Mouse (Mus musculus) hindlimb bud, embryonic 11.5 days (tissue): ENCODE measurements at regions not wholly inside any gene's neighbourhood (a gene's known extent, or its start where the extent isn't known, plus 50 kb on each side); places are given as distances from the start of the nearest gene placed in this dataset.

Source experiments
- DNase-seq: peaks from one replicate; pipeline ENCODE4 v3.0.0-alpha.2; 2012; ENCODE audit warnings: low read depth, low spot score; ENCODE audit errors: extremely low spot score

DNA sequence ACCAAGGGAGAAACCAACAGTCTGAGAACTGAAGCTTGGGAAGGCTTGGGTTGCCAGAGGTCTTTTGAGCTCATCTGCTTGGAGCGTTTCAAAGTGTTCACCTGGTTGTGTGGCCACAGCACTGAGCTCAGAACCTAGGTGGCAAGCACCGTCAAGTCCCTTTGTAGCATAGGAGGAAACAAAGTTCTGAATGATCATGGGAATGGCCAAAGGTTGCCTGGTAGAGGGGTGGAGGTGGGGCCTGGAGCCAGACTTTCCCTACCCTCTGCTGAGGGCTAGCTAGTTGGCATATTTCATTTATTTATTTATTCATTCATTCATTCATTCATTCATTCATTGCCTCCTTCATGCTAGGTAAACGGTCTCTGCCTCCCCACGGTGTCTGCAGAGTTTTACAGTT is 134.9 kb upstream of the 1600014C23Rik start:
- no peak for DNase-seq

- DNase-seq, result no peak
These were observed 134.1 kb upstream of the 1600014C23Rik start for GRCm38 (mm10) chr17:45867727-45868126.

- DNase-seq, result no peak
These were observed 133.4 kb upstream of the 1600014C23Rik start for GRCm38 (mm10) chr17:45866876-45867652.

- no peak for DNase-seq
These were observed 132.7 kb upstream of the 1600014C23Rik start for GRCm38 (mm10) chr17:45866346-45866745.

GRCm38 (mm10) chr17:45865944-45866343 is 132.3 kb upstream of the 1600014C23Rik start:
- no peak for DNase-seq

DNA sequence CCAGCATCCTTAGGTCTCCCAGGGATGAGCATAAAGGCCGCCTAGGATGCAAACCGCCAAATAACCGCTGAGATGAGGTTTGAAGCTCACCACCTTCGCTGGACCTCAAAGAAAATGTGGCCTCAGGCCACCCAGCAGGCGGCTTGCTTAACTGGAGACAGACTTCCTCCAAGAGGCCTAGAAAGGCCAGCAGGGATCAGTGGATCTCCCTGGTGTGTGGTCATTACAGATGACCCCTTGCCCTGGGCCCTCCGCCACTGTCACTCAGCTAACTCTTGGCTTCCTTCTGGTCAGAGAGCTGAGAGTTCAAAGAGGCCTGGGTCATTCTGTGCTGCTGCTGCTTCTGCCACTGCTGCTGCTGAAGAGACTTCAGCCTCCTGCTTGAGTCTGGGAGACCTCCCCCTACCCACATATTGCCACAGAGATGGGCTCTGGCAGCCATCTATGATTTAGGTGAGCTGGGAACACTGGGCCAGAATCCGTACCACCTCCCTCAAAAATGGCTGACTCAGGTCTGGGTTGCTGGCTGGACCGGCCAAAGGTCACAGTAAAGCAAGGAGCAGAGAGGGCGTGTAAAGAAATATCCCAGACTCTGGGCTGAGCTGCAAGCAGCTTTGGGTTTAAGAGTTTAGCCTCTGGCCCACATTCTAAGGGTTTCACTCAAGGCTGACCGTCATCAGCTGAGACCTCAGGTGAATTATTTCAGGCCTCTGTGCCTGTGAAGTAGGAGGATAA is 130.0 kb upstream of the 1600014C23Rik start:
- no peak for DNase-seq

- no peak for DNase-seq
These were observed 129.4 kb upstream of the 1600014C23Rik start for GRCm38 (mm10) chr17:45863031-45863430.

- DNase-seq, result no peak
These were observed 125.8 kb upstream of the 1600014C23Rik start for GRCm38 (mm10) chr17:45859441-45859840.

DNA sequence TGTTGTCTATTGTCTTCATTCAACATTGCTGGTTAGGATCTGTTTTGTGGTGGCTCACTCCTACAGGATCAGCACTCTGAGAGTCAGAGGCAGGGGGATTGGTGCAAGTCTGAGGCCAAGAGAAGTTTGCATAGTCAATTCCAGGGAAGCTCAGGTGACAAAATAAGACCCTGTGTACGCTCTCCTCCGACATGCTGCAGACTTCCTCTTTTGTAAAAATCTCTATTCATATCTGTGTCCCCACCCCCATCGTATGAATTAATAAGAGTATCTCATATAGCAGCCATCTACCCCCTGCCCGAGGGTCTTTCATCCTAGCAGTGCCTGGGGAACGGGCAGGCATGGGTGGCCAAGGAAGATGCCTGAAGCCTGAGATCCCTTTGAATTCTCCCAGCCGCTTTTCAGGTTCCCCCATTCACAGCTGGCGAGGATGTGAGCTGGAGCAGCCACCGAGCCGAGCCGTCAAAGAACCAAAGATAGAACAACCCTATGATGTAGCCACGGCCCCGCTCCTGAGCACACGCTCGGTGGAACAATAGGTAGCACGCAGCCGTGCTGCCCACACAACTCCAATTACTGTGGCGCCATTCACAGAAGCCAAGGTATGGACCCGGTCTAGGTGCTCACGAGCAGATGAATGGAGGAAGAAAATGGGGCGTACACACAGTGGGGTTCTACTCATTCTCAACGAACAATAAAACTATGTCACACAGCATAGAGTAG is 120.4 kb upstream of the 1600014C23Rik start:
- no peak for DNase-seq

DNA sequence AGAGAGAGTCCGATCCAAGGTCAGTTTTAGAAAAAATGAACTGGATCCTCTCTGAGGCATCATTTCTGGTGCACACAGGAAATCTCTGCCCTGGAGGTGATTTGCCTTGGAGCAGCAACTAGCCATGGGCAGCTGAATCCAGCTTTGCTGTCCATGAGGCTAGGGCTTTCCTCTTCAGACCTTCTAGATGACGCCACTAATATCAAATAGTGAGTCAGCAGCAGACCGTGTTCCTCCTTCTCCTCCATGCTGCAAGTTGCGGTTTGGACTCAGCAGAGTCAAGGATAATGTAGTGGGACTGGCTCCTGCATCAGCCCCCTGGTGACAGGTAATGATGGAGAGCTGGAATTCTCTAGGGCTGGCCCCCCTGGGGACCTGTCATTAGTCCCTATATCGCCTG is 118.8 kb upstream of the 1600014C23Rik start:
- no peak for DNase-seq

DNA sequence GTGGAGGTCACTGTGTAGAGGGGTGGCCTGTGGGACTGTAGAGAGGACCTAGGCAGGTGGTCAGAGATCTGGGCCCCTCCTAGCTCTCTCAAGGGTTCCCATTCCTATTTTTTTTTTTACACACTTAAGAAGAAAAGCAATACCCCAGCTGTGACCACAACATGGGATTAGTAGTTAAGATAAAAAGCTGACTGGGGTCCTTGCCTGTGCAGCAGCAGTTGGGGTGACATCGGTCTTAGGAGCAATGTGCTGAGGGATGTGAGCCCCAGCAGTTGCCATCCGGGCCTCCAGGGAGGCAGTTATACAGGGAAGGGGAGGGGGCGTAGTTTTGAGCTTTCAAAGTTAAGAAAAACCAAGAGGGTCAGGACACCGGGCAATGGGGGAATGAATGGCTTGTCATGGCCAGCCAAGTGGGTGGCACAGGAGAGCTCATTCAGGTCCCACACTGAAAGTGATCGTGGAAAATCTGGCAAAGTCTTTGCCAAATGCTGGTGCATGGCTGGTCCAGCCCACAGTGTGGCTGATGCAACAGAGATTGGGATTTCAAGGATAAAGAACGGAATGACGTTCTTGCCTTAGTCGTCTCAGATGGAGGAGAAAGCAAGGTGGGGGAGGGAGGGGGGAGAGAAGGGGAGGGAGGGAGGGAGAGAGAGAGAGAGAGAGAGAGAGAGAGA is 118.2 kb upstream of the 1600014C23Rik start:
- no peak for DNase-seq

DNA sequence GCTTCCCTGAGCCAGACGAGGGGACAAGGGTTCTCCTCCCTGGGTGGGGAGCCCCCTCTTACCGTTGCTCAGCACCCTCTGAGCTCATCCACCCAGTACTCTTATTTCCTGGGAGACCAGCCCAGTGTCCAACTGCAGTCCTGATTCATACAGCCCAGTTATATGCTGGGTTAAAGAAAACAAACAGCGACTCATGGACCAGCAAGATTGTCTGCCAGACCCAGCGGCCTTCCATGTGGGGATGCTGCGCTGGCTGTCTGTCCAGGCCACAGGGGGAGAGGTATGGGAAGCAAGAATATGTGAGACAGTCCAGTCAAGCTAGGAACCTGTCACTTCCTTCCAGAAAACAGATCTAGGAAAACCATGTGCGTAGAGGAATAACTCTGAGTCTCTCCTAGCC is 117.3 kb upstream of the 1600014C23Rik start:
- no peak for DNase-seq

DNA sequence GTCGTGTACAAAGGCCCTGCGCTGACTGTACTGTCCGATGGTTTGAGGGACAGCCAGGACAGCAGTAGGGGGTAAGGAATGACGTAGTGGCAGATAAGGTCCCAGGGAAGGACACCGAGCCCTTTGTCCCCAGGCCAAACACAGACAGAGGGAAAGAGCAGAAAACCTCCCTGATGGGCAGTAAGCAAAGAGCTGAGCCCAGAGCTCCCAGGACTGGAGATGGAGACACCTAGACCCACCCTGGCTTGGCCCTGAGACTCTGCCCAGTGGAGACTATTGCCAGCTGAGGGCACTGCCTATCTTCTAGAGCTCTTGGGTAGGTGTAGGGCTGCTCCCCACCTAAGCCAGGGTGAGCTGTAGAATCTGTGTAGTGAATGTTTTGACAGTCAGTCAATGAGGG is 116.5 kb upstream of the 1600014C23Rik start:
- no peak for DNase-seq

DNA sequence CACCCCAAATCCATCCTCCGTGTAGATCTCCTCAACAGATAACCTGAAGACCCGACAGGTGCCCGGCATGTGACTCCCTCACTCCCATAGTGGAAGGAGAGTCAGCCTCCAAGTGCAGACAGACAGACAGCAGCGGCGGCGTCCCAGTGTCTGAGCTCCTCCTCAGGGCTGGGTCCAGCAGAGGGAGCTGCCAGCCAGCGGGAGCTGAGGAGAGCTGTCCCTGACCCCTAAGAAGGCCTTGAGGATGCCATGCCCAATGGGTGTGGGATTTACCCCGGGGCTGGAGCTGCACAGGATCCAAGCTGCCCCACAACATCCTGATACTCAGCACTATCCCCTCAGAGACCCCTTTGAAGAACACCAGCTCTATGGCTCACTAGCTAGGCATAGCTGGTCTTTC is 115.0 kb upstream of the 1600014C23Rik start:
- no peak for DNase-seq

DNA sequence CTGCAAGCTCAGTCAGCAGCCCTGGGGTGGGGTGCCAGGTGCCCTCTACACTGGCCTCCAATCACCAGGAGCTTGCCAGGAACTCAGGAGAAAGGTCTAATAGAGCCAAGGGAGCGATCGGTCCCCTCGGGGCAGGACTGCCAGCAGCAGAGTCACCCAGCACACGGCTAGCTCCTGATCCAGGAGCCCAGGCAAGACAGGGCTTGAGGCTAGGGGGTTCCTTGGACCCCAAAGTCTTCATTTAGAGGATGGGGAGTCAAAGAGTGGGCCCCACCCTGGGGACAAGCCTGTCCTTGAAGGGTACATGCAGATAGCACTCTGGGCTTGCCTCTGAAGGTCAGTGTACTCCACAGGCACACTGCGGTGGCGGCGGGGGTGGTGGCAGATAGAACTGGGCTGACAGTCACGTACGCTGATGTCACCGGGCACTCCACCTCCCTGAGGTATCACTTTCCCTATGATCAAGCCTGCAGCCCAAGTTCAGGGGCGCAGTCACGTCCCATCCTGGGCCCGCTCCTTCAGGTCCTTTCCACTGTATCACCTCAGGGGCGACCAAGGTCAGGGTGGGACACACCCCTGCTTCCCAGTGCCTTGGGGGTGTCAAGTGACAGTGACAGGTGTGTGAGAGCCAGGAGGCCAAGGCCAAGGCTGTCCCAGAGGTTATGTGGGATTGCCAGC is 114.2 kb upstream of the 1600014C23Rik start:
- no peak for DNase-seq

- no peak for DNase-seq
These were observed 112.2 kb upstream of the 1600014C23Rik start for GRCm38 (mm10) chr17:45845832-45846231.

DNA sequence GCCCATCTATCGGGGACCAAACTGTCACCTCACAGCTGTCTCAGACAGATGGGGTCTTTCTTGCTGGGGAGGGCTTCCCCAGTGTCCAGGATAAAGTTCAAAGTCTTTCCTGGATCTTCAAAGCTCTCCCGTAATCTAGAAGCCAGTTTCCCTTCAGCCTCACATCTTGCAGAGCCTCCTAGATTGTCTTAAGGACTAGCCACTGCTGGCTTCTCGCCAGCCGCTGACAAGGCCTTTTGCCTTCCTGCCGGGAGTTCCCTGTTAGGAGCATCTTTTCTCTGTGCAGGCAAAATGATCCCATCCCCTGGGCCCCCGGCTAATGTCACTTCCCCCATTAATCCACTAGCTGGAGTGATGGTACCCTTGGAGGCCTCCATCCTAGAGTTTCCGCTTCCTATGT is 103.1 kb upstream of the 1600014C23Rik start:
- no peak for DNase-seq

- DNase-seq, result no peak
These were observed 102.6 kb upstream of the 1600014C23Rik start for GRCm38 (mm10) chr17:45836253-45836652.

- no peak for DNase-seq
These were observed 101.0 kb upstream of the 1600014C23Rik start for GRCm38 (mm10) chr17:45834518-45835071.

GRCm38 (mm10) chr17:45830324-45830723 is 96.7 kb upstream of the 1600014C23Rik start:
- no peak for DNase-seq
